Mouse (Mus musculus) megakaryocyte progenitor cell, adult 5-6 weeks (primary cell): ENCODE data around the gene Avpi1. TPM values are rescaled to one million over a fixed set of nuclear protein-coding genes. Genes with fewer than 3 reads are reported as not detected.

ENCODE experiments used
- ATAC-seq: replicated peaks from 2 replicates; pipeline ENCODE4 v1.8.0; 2016; ENCODE audit warnings: mild to moderate bottlenecking, moderate TSS enrichment, inconsistent platforms; ENCODE audit not compliant: poor library complexity
- total RNA-seq, 2 experiments: library from RNA; stranded (forward) in 1 of 2; stranded (reverse) in 1 of 2; fragments of 157-497, 149-512 nt in 1 of 2; fragments of 200-1000 nt in 1 of 2; gene quantifications; 2 replicates each; pipeline versions ENCODE4 v1.2.3 to v1.2.4; 2015 to 2017

Gene Avpi1
- 5.0 and 7.3 TPM in 2 replicates for total RNA-seq (2015)
- 4.9 and 5.4 TPM in 2 replicates for total RNA-seq (2017)

DNA sequence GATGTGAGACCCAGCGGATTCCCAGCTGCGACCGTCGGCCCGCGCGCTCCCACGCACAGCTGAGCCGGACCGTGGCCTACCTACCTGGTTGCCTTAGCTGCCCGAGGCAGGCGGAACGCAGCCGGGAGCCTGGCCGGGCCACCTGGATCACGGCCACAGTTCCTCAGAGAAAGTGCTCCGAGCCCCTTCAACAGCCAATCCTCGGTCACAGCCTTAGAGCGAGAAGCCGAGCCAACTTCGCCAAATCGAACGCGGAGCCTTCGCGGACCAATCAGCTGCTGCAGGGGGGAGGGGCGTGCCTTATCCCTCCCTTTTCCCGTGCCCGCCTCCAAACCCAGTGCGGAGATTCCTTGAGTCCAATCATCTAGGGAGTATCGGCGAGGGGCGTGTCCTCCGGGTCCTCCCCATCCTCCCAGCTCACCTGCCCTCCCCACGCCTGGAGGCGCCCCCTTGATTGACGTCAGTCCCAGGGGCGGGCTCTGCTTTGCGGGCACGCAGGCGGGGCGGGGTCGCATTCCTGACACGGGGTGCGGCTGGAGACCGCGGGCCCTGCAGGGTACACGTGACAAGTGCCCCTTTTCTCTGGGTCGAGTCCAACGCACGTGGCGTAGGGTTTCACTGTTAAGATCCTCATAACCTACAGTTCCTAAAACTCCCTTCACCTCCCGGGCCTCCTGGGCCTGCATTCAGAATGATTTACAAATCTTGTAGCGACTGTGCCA is at the start of gene Avpi1:
TSS of gene Avpi1 (minus strand) at position 273 of the 722 bp plus-strand sequence.
- ATAC-seq = peak; percentile 93

GRCm38 (mm10) chr19:42177461-42177860 is 48.6 kb upstream of the Avpi1 start:
- peak; percentile 53 for ATAC-seq

DNA sequence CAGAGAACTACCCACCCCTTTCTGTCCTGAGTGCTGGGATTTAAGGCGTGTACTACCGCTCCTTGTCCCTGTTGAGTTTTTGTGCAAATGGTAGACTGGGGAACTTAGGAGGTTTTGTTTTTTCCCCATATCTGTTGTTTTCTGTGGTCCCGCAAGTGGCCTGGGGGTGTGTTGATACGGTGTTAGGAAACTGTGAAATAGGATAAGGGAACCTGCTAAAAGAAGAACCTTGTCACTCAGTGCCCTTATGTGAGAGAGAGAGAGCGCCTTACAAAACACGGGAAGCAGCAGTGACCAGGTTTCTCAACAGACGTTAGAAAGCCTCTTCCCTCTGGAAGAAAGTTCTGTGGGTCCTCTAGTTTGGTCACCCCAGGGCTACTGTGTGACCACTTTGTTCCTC is 48.0 kb upstream of the Avpi1 start:
- peak; percentile 92 for ATAC-seq

DNA sequence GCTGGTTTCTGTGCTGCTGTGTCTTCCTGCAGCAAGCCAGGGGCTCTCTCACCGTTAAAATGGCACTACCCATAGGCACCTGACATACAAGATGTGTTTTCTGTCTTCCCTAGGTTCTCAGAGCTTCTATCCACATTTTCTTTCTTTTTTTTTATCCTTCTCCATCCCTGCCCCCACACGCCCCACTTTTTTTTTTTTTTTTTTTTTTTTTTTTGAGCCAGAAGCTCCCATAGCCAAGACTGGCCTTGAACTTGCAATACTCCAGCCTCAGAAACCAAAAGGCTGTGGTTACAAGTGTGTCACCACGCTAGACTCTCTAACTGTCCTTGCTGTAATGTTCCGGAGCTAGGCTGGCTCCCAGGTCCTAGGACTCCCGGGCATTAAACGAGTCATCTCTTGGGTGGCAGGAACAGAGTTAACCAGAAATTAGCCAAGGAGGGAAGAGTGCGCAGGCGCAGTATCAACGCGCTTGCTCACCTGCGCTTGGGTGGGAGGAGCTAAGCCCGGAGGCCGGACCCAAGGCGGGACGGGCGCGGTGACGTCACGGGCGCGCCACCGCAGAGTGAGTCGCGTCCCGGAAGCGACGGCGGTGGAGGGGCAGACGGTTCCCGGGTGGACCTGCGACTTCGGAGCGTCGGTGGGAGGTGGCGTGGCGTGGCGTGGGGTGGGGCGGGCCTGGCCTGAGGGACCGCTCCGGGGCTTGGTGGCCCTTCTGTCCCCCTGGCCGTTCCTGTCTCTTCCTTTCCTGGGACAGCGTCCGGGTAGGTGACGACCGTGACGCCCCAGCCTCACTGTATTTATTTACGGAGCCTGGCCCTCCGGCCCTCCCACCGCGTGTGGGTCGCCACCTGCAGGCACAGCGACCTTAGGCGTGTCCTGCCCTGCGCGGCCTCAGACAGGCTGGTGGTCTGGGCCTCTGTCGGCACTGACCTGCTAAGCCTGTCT is 41.4 kb upstream of the Avpi1 start:
- peak; percentile 84 for ATAC-seq

GRCm38 (mm10) chr19:42169322-42169975 is 40.6 kb upstream of the Avpi1 start:
- peak; percentile 55 for ATAC-seq

GRCm38 (mm10) chr19:42167489-42167888 is 38.6 kb upstream of the Avpi1 start:
- no peak for ATAC-seq

DNA sequence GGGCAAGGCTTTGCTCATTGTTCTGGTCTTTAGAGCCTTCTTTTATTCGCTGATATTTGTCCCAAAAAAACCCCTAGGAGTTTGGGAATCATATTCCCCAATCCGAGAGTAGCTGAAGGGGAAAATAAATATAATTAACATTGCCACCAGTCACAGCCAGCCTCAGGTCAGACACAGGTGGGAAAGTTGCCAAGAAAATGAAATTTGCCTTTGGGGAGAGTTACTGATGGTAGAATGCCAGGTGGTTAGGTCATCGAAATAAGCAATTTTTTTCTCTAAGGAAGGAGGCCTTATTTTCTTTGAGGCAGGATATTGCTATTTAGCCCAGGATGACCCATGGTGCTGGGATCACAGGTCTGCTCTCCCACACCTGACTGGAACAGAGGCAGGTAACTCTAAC is 37.9 kb upstream of the Avpi1 start:
- ATAC-seq = no peak

DNA sequence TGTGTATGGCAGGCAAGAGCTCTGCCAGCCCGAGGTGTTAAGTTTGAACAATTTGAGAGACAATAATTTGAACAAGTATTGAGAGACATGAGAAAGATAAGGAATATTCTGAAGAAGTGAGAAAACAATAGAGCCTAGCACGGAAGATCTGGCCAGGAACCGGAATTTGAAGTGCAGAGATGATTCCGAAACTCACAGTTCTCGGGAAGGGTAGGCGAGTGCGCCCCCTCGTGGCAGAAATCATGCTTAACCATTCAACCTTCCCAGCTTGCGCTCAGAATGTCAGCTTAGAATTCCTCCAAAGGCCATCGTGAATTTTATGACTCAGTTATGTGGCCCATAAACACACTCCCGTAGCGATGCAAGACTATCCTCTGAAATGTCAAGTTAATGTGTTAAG is 37.3 kb upstream of the Avpi1 start:
- ATAC-seq = peak; percentile 38

DNA sequence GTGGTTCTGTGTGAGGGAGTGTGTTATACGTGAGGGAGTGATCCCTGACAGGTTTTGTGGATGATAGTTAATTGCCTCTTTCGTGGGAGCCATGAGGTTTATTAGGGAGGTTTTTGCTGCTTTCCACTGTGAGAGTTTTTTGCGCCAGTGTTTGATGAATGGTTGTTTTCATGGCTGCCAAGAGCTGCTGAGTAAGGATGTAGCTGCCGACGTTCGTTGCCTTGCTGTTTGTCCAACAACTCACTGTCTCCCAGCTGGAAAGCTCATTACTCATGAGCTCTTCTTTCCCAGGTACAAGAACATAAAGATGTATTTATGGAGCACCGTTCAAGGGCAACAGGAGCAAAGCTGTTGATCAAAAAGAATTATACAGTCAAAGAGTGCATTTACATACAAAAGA is 35.3 kb upstream of the Avpi1 start:
- no peak for ATAC-seq

- no peak for ATAC-seq
These were observed 34.9 kb upstream of the Avpi1 start, which contains the start of gene Zfyve27 for GRCm38 (mm10) chr19:42163764-42164163. Zfyve27 (plus strand) TSS chr19:42163951.

DNA sequence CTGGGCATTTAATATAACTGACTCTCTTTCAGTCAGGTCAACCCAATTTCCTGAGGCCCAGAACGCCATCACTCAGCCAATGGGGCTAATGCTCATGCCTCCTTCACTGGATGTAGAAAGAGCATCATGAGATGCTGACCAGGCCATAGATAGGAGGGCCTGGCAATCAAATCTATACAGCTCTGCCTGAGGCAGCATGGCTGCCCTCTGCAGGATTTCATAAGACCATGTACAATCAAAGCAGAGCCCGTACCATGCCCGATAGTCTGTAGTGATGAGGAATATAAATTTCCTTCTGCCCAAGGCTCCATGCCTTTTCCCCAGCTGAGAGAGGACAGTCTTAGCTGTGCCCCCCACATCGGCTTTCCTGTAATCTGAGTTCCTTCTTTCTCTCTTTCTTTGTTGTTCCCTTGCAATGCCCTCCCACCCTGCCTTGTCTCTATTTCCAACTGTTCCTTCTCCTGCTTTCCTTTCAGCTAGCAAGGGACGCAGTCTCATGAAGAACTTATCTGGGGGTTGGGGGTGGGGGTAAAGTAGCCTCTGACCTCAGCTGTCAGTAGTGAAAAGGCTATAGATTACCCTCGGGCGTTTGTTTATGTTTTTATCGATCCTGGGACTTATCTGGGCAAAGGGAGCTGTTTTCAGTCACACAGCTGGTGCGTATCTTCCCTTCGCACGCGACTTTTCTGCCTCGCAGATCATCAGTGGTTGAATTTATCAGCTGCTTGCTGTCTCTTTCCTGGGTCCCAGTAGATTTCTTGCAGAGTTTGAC is 29.6 kb upstream of the Avpi1 start:
- peak; percentile 52 for ATAC-seq

DNA sequence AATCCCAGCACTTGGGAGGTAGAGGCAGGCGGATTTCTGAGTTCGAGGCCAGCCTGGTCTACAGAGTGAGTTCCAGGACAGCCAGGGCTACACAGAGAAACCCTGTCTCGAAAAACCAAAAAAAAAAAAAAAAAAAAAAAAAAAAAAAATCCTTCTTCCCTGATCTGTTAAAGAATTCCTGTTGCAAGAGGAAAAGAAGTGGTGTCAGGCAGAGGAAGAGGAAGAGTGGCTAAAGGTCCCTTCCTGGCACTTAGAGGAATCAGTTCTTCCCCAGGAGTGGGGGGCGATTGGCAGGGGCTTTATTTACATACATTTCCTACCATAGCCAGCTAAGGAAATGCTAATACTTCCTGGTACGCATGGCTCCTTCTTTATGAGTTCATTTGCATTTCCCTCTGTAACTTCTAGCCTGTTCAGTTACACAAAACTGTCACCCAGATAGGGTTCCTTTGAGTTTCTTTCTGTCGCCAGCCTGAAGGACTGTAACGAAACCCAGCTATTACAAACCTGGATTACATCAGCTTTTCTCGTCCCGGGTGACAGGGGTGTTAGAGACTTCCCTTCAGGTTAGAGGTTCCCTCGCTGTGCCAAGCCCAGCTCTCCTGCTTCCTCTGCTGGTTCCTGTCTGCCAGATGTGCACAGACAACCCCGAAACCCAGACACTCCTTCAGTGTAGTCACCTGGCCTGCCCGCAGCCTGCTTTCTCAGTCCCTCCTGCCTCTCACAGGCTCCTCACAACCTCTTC is 28.8 kb upstream of the Avpi1 start:
- peak; percentile 85 for ATAC-seq

- ATAC-seq = peak; percentile 71
These were observed 23.1 kb upstream of the Avpi1 start for GRCm38 (mm10) chr19:42151990-42152389.

DNA sequence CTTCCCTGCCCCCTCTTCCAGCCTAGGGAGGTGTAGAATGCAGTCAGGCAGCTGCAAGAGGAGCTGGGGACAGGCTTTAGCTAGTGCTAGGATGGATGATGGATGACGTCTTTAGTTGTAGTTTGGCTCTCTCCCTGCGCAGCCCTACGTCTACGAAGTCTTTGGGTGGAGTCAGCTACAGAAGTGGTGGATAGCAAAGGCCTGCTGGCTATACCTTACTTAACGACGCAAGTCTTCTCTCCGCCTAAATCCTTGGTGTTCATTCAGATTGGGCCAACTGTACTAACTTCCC is 19.7 kb upstream of the Avpi1 start:
- no peak for ATAC-seq

- ATAC-seq = peak; percentile 19
These were observed 19.1 kb upstream of the Avpi1 start for GRCm38 (mm10) chr19:42147769-42148568.

- ATAC-seq = peak; percentile 47
These were observed 18.4 kb upstream of the Avpi1 start, which contains the start of gene Marveld1 for GRCm38 (mm10) chr19:42147170-42147768. Marveld1 (plus strand) TSS chr19:42147400.

- 0 out of 2 replicates have a peak, but pooled peaks have one; percentile 16 for ATAC-seq
These were observed 17.6 kb upstream of the Avpi1 start for GRCm38 (mm10) chr19:42146276-42147010.

DNA sequence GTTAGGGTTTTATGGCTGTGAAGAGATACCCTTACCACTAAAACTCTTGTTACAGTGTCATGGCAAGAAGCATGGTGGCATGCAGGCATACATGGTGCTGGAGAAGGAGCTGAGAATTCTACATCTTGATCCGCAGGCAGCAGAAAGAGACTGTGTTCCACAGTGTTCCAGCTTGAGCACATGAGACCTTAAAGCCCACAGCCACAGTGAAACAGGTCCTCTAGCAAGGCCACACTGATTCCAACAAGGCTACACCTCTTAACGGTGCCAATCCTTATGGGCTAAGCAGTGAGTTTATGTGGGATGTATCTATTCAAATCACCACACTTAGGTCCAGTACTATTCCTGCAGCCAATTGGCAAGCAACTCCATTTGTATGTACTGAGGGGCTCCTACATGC is 16.9 kb upstream of the Avpi1 start:
- ATAC-seq = no peak
